Mouse (Mus musculus): ENCODE results near the gene Nhsl1. TPM values are rescaled to one million over a fixed set of nuclear protein-coding genes. Genes with fewer than 3 reads are reported as not detected.
A peak's percentile ranks its signal among the peaks of the same experiment; 100 is the strongest.

Gene Nhsl1
- polyA plus RNA-seq, 1 experiment from 2014 or later, result 8.1 TPM

DNA sequence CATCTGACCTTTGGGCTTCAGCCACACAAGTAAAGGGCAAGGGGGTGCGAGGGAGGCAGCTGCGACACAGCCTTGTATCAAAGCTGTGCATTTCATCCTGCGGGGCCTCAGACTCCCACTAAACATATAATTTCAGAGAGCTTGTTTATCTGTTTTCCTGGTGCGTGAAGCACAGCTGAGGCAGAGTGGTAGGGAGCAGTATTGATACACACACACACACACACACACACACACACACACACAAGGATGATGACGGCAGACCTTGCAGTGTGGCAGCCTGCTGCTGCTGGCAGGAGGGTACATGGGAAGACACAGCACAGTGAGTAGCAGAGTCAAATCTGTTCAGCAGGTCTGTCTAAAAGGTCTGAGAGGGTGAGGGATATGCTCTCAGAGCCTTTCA lies 85.9 kb downstream of the Nhsl1 start:
- H3K9me3 ChIP-seq (ENCODE audit: control insufficient read depth, low read length), result no peaks in the 10 kb centered on the region
- H3K4me1 ChIP-seq (ENCODE audit: control insufficient read depth, insufficient read depth, low read length), result peaks cover 13% of the 10 kb centered on the region
- ATAC-seq, result no peak
- H3K4me3 ChIP-seq (ENCODE audit: low read length), result no peak overlapping the region
- no peaks in the 10 kb centered on the region for H3K27me3 ChIP-seq (replicated peaks; ENCODE audit: control insufficient read depth, insufficient read depth, low read length)
- no peak overlapping the region for H3K27ac ChIP-seq (ENCODE audit: low read length)
- H3K36me3 ChIP-seq (ENCODE audit: control insufficient read depth, insufficient read depth, low read length), result no peaks in the 10 kb centered on the region
- no peak overlapping the region for H3K4me2 ChIP-seq (ENCODE audit: low read depth, low read length)
- 71% methylated on average over 5 of the region's 5 CpGs for WGBS
- H3K9ac ChIP-seq (ENCODE audit: low read depth, low read length), result no peak overlapping the region

GRCm38 (mm10) chr10:18407062-18407830 lies 88.5 kb downstream of the Nhsl1 start:
- Histone ChIP-seq H3K9me3 (ENCODE audit: control insufficient read depth, low read length) (no peaks in the 10 kb centered on the region), H3K4me3 (ENCODE audit: low read length) (peak overlapping the region; percentile 52), H3K4me1 (ENCODE audit: control insufficient read depth, insufficient read depth, low read length) (peaks cover 15% of the 10 kb centered on the region), H3K9ac (ENCODE audit: low read depth, low read length) (peak overlapping the region; percentile 66), H3K36me3 (ENCODE audit: control insufficient read depth, insufficient read depth, low read length) (no peaks in the 10 kb centered on the region), H3K27me3 (replicated peaks; ENCODE audit: control insufficient read depth, insufficient read depth, low read length) (no peaks in the 10 kb centered on the region), H3K4me2 (ENCODE audit: low read depth, low read length) (peak overlapping the region; percentile 75), H3K27ac (ENCODE audit: low read length) (peak overlapping the region; percentile 81)
- peak; percentile 98 for ATAC-seq
- WGBS, result under 1% methylated on average over 21 of the region's 21 CpGs

DNA sequence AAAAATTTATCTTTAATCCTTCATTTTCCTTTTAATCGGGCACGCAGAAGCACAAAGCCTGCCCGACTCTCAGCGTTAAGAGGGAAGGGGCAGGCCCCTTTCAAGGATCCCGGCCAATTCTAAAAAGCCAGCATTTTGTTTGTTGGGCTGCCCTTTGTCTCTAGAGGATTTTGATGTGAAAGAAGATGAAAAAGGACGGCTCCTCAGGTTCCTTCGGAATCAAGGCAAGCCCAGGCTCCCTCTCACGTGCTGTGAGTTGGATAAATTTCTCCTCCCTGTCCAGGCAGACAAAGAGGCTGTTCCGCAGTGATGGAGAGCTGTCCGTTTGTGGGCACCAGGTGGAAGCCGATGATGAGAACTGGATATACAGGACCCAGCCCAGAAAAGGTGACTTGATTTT lies 89.3 kb downstream of the Nhsl1 start:
- H3K27me3 ChIP-seq (replicated peaks; ENCODE audit: control insufficient read depth, insufficient read depth, low read length), result no peaks in the 10 kb centered on the region
- peaks cover 15% of the 10 kb centered on the region for H3K4me1 ChIP-seq (ENCODE audit: control insufficient read depth, insufficient read depth, low read length)

DNA sequence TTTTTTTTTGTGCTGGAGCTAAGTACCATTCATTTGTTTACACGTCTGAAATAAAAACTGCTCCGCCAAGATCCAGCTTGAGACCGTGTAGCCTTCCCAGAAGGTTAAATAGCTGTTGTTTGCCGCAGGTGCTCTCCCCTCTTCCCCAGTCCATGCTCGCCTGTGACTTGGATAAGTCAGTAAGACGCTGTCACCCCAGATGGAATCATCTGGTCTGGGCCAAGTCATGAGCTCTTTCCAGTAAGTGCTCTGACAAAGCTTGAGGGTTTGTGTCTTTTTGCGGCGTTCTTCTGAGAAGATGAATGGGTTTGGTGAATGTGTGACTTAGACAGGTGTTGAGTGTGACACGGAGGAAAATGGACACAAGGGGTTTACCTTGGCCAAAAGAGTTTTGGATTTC lies 89.8 kb downstream of the Nhsl1 start:
- peak overlapping the region; percentile 75 for H3K4me2 ChIP-seq (ENCODE audit: low read depth, low read length)
- peak overlapping the region; percentile 52 for H3K4me3 ChIP-seq (ENCODE audit: low read length)
- 26% methylated on average over 9 of the region's 9 CpGs for WGBS
- H3K4me1 ChIP-seq (ENCODE audit: control insufficient read depth, insufficient read depth, low read length), result peaks cover 15% of the 10 kb centered on the region
- H3K9me3 ChIP-seq (ENCODE audit: control insufficient read depth, low read length), result no peaks in the 10 kb centered on the region
- H3K27me3 ChIP-seq (replicated peaks; ENCODE audit: control insufficient read depth, insufficient read depth, low read length), result no peaks in the 10 kb centered on the region
- no peaks in the 10 kb centered on the region for H3K36me3 ChIP-seq (ENCODE audit: control insufficient read depth, insufficient read depth, low read length)
- H3K9ac ChIP-seq (ENCODE audit: low read depth, low read length), result 0 out of 2 replicates have a peak overlapping the region, but pooled peaks have one; percentile 3
- H3K27ac ChIP-seq (ENCODE audit: low read length), result no peak overlapping the region
- ATAC-seq, result no peak

More for the DNA sequence above, 89.3 kb downstream of the Nhsl1 start:
- peak overlapping the region; percentile 66 for H3K9ac ChIP-seq (ENCODE audit: low read depth, low read length)
- H3K36me3 ChIP-seq (ENCODE audit: control insufficient read depth, insufficient read depth, low read length), result no peaks in the 10 kb centered on the region
- peak overlapping the region; percentile 52 for H3K4me3 ChIP-seq (ENCODE audit: low read length)
- no peak for ATAC-seq
- WGBS, result 8% methylated on average over 11 of the region's 11 CpGs
- H3K9me3 ChIP-seq (ENCODE audit: control insufficient read depth, low read length), result no peaks in the 10 kb centered on the region
- no peak overlapping the region for H3K27ac ChIP-seq (ENCODE audit: low read length)
- peak overlapping the region; percentile 75 for H3K4me2 ChIP-seq (ENCODE audit: low read depth, low read length)

DNA sequence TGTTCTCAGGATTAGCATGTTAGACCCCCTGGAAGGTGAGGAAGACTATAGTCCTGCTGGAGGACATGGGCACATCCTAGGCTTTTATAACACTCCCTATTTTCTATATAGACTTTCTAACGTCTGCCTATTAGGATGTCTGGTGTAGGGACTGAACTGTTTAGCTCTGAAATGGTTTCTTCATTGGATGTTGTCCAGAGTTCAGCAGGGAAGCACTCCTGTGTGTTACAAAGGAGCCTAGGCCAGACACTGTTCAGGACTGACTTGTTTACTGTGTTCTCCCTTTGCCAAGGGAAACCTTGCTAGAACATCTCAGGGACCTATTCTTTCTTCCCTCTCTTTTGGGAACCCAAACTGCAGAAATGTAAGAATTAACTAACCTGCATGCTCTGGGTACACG lies 90.3 kb downstream of the Nhsl1 start:
- Histone ChIP-seq H3K4me2 (ENCODE audit: low read depth, low read length) (peak overlapping the region; percentile 75), H3K4me1 (ENCODE audit: control insufficient read depth, insufficient read depth, low read length) (peaks cover 15% of the 10 kb centered on the region), H3K27ac (ENCODE audit: low read length) (no peak overlapping the region), H3K9ac (ENCODE audit: low read depth, low read length) (0 out of 2 replicates have a peak overlapping the region, but pooled peaks have one; percentile 3), H3K9me3 (ENCODE audit: control insufficient read depth, low read length) (no peaks in the 10 kb centered on the region), H3K4me3 (ENCODE audit: low read length) (peak overlapping the region; percentile 52; the same call in 1 of the 2 replicates), H3K36me3 (ENCODE audit: control insufficient read depth, insufficient read depth, low read length) (no peaks in the 10 kb centered on the region), H3K27me3 (replicated peaks; ENCODE audit: control insufficient read depth, insufficient read depth, low read length) (no peaks in the 10 kb centered on the region)
- 35% methylated on average over 2 of the region's 2 CpGs for WGBS
- ATAC-seq, result no peak

- no peak overlapping the region for H3K27ac ChIP-seq (ENCODE audit: low read length)
- no peak for ATAC-seq
- H3K36me3 ChIP-seq (ENCODE audit: control insufficient read depth, insufficient read depth, low read length), result no peaks in the 10 kb centered on the region
- H3K9me3 ChIP-seq (ENCODE audit: control insufficient read depth, low read length), result no peaks in the 10 kb centered on the region
- H3K4me1 ChIP-seq (ENCODE audit: control insufficient read depth, insufficient read depth, low read length), result peaks cover 15% of the 10 kb centered on the region
- 72% methylated on average over 2 of the region's 2 CpGs for WGBS
- H3K4me3 ChIP-seq (ENCODE audit: low read length), result no peak overlapping the region
- H3K4me2 ChIP-seq (ENCODE audit: low read depth, low read length), result no peak overlapping the region
- H3K9ac ChIP-seq (ENCODE audit: low read depth, low read length), result no peak overlapping the region
- H3K27me3 ChIP-seq (replicated peaks; ENCODE audit: control insufficient read depth, insufficient read depth, low read length), result no peaks in the 10 kb centered on the region
These were observed 92.5 kb downstream of the Nhsl1 start for GRCm38 (mm10) chr10:18411266-18411665.

DNA sequence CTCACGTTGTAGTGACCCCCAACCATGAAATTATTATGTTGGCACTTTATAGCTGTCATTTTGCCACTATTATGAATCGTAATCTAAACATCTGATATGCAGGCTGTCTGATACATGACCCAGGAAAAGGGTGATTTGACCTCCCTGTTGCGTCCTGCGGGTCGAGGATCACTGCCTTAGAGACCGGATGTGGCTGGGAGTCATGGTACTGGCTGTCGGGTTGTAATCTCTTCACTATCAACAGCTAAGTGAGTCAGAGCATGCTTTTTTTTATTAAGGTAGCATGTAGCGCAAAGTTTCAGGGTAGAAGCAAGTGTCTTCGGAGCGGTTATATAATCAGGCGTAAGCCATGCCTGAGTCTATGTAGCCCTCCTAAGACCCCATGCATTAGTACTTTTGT lies 97.2 kb downstream of the Nhsl1 start:
- ATAC-seq, result no peak
- no peaks in the 10 kb centered on the region for H3K4me1 ChIP-seq (ENCODE audit: control insufficient read depth, insufficient read depth, low read length)
- no peaks in the 10 kb centered on the region for H3K9me3 ChIP-seq (ENCODE audit: control insufficient read depth, low read length)
- no peak overlapping the region for H3K4me2 ChIP-seq (ENCODE audit: low read depth, low read length)
- H3K9ac ChIP-seq (ENCODE audit: low read depth, low read length), result no peak overlapping the region
- no peaks in the 10 kb centered on the region for H3K36me3 ChIP-seq (ENCODE audit: control insufficient read depth, insufficient read depth, low read length)
- no peak overlapping the region for H3K4me3 ChIP-seq (ENCODE audit: low read length)
- H3K27me3 ChIP-seq (replicated peaks; ENCODE audit: control insufficient read depth, insufficient read depth, low read length), result no peaks in the 10 kb centered on the region
- no peak overlapping the region for H3K27ac ChIP-seq (ENCODE audit: low read length)
- 83% methylated on average over 11 of the region's 11 CpGs for WGBS

DNA sequence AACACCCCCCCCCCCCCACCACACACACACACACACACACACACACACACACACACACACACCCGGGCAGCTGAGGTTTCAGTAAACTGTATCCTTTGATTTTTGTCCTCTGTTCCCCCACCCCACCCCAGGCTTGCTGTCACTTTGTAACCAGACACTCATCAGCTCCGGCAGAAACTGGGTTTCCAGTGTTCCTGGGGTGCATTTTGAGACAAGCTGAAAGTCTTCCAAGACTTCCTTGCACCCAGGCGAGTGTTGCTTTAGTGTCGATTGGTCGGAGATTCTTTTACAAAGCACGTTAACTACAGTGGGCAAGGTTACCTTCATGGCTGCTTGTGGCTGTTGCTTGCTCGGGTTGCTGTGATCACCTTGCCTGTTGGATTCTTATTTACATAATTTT lies 99.4 kb downstream of the Nhsl1 start:
- no peaks in the 10 kb centered on the region for H3K9me3 ChIP-seq (ENCODE audit: control insufficient read depth, low read length)
- no peak overlapping the region for H3K4me2 ChIP-seq (ENCODE audit: low read depth, low read length)
- no peaks in the 10 kb centered on the region for H3K36me3 ChIP-seq (ENCODE audit: control insufficient read depth, insufficient read depth, low read length)
- no peaks in the 10 kb centered on the region for H3K4me1 ChIP-seq (ENCODE audit: control insufficient read depth, insufficient read depth, low read length)
- no peak overlapping the region for H3K4me3 ChIP-seq (ENCODE audit: low read length)
- H3K27ac ChIP-seq (ENCODE audit: low read length), result no peak overlapping the region
- no peak for ATAC-seq
- H3K27me3 ChIP-seq (replicated peaks; ENCODE audit: control insufficient read depth, insufficient read depth, low read length), result no peaks in the 10 kb centered on the region
- 45% methylated on average over 7 of the region's 7 CpGs for WGBS
- H3K9ac ChIP-seq (ENCODE audit: low read depth, low read length), result no peak overlapping the region

GRCm38 (mm10) chr10:18419508-18419907 lies 100.7 kb downstream of the Nhsl1 start:
- 71% methylated on average over 10 of the region's 10 CpGs for WGBS
- H3K36me3 ChIP-seq (ENCODE audit: control insufficient read depth, insufficient read depth, low read length), result no peaks in the 10 kb centered on the region
- H3K4me2 ChIP-seq (ENCODE audit: low read depth, low read length), result no peak overlapping the region
- ATAC-seq, result no peak
- H3K27me3 ChIP-seq (replicated peaks; ENCODE audit: control insufficient read depth, insufficient read depth, low read length), result no peaks in the 10 kb centered on the region
- no peak overlapping the region for H3K27ac ChIP-seq (ENCODE audit: low read length)
- H3K9me3 ChIP-seq (ENCODE audit: control insufficient read depth, low read length), result no peaks in the 10 kb centered on the region
- no peak overlapping the region for H3K9ac ChIP-seq (ENCODE audit: low read depth, low read length)
- H3K4me1 ChIP-seq (ENCODE audit: control insufficient read depth, insufficient read depth, low read length), result no peaks in the 10 kb centered on the region
- H3K4me3 ChIP-seq (ENCODE audit: low read length), result no peak overlapping the region
